Mouse (Mus musculus): ENCODE measurements around the gene Stard13.

Gene Stard13

DNA sequence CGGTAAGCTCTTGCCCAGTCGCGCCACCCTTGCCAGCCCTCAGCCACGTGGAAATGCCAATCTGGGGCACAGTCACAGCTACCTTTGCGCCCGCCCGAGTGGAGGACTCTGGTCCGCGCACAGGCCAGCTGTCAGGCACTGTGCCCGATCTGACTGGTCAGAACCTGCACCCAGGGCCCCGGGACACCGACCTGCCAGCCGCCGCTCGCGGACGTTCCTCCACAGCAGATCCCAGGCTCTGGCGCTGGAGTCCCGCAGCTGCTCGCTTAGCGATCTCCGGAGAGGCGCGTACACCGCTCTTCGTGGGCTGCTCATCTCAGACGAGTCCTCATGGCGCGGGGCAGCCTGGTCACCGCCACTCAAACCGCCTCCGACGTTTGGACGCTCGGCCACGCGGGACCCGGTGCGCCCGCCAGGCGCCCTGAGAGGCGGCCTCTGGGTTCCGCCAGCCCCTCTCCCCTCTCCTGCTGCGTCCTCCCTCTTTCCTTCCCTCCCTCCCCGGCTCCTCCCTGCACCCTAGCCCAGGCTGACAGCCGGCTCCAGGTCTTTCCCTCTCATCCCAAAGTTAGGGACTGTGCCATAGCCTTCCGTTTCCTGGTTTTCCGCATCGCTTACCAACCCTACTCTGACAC lies at the start of gene Stard13:
Gene Stard13, minus strand, starts transcription at position 437 of the 632 bp plus-strand sequence.
- peak; percentile 24 for DNase-seq (ENCODE audit: low spot score)

DNA sequence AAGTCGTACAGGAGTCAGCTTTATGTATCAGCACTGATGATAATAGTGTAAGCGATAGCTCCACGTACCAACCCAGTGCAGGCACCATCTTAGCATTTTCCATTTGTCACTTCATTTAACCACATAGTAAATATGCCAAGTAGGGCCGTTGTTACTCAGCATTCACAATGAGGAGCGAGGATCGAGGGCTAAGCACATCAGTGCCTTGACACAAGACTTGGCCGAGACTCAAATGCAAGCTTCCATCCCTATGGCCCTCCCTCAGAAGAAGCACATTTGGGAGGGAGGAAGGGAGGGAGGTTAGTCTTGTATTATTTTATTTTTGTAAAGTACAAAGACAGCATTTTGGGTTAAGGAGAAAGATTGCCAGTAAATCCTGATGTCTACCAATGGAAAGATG lies 45.9 kb upstream of the Stard13 start:
- DNase-seq (ENCODE audit: low spot score) = no peak

DNA sequence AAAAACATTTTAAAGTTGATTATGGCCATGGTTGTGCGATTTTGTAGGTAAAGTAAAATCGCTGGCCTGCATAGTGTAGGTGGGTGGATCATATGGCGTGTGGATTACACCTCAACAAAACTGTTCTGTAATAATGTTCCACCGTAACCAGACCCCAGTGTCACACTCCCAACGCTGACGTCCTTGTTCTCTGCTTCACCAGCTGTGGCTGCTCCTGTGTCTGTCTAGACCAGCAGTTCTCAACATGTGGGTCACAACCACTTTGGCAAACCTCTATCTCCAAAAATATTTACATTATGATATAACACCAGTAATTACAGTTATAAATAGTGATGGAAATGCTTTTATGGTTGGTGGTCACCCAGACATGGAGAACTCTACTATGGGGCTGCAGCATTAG lies 44.3 kb upstream of the Stard13 start:
- DNase-seq (ENCODE audit: low spot score) = no peak

DNA sequence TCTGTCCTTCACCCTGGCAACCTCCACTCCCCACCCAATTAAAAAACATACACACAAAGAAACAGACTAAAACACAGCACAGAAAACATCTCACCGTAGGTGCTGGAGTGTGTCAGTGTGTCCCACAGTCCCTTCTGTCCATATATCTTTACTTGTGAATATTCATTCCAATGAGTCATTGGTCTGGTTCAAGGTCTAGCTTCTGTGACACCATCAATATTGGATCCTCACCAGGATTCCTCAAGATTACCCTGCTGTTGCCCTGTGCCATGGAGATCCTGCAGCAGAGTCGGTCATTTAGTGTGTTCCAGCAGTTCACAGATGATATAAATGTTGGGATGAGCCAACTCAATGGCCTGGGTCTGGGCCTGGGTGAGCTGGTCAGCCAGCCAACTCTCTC lies 42.4 kb upstream of the Stard13 start:
- DNase-seq (ENCODE audit: low spot score) = no peak

DNA sequence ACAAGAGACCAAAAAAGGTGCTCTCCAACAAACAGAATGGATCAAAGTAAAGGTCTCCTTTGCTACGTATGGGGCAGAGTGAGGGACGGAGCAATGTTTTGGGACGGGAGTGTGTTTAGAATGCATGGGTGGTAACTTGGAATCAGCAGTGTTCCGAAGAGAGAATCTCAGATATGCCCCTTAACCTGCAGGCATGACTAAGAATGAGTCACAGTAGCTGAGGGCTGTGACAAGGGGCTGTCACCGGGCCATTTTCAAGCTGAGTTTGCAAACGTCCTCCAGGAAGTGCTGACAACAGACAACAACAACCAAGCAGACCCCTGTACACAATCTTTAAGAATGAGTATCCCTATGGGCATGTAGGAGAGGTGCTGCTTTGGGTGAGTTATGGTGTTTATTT lies 40.6 kb upstream of the Stard13 start:
- no peak for DNase-seq (ENCODE audit: low spot score)

DNA sequence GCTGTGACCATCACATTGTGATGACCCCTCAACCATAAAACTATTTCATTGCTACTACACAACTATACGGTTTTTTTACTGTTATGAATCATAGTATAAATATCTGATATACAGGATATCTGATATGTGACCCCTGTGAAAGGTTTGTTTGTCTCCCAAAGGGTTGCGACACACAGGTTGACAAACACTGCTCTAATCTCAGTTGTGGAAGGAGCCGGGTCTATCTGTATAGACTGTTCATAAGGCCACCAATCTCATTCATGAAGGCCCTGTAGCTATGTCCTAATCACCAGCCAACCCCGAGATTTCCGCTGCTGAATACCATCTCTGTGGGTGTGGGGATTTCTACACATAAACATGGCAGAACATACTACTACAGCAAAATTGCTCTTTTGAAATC lies 37.2 kb upstream of the Stard13 start:
- no peak for DNase-seq (ENCODE audit: low spot score)

DNA sequence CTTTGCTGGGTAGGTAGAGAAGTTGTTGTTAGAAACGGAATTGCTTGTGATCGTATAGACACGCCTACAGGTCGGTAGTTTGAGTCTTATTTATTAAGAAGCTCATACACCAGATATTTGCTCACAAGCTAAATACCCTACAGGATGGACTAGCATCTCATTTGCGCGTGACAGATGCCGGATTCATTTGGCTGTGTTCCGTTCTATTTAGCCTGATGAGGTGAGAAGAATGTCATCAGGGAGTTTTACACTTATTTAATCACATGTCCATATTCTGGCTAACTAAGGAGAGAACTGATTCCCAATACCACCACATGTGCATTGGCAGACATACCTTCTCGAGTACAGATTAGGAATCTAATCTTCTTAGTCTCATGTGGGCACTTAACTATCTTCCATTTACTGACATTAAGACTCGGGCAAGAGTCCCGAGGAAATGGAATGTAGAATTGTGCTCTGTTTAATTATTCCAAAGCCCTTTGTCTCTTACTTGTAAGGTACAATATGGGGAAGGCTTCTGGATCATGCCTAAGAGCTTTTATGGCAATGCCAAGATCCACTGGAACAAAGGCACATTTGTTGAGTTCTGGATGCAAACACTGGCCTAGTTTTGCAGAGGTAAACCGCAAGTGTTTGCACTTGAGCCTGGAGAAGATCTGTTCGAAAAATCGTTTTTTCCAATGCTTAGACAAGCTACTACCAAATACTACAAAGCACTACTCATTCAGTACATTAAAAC lies 33.4 kb upstream of the Stard13 start:
- DNase-seq (ENCODE audit: low spot score) = no peak

DNA sequence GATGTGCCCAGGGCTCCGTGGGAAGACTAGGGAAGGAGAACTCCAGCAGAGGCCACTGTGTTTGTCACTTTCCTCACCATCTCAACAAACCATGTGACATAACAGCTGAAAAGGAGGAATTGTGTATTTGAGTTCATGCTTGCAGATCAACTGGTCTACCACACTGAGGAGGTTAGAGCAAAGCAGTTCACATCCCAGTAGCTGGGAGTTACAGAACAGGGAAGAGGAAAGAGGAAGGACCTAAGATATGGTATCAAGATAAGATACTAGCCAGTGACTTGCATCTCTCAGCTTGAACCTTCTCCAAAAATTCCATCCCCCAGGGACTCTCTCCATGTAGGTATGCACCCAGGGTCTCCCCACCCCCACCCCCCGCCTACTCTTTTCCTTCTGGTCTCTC lies 27.9 kb upstream of the Stard13 start:
- DNase-seq (ENCODE audit: low spot score) = no peak

DNA sequence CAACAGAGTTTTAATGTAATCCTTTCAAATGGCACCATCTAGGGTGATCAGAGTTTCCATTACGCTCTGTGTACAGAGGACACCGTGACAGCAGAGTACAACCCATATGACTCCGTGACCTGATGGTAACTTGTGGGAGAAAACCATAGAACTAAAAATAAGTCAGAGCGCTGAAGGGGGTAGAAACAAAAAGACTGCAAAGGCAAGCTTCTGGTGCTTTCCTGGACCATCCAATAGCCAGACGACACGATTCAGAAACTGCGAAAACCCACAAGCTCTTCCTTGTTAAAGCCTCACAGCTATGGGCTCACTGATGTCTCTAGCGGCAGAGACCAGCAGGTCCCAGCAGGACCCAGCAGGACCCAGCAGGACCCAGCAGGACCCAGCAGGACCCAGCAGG lies 18.6 kb upstream of the Stard13 start:
- DNase-seq (ENCODE audit: low spot score) = no peak

DNA sequence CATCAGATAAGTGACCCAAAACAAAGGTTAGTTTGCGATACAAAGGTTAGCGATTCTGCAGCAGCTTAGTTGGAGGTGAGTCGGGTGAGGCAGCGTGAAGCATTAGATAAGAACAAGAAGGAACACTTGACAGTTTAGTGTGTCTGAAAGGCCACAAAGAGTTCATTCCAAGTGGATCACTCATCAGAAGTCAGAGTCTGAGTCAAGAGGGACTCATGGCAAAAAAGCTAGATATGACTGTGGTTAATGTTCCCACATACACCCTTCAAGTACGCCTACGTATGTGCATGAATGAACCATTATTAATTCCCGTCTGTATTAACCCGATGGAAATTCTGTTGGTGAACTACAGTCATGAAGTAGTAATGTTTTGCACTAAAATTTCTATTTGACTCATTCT lies 18.0 kb upstream of the Stard13 start:
- DNase-seq (ENCODE audit: low spot score) = no peak

DNA sequence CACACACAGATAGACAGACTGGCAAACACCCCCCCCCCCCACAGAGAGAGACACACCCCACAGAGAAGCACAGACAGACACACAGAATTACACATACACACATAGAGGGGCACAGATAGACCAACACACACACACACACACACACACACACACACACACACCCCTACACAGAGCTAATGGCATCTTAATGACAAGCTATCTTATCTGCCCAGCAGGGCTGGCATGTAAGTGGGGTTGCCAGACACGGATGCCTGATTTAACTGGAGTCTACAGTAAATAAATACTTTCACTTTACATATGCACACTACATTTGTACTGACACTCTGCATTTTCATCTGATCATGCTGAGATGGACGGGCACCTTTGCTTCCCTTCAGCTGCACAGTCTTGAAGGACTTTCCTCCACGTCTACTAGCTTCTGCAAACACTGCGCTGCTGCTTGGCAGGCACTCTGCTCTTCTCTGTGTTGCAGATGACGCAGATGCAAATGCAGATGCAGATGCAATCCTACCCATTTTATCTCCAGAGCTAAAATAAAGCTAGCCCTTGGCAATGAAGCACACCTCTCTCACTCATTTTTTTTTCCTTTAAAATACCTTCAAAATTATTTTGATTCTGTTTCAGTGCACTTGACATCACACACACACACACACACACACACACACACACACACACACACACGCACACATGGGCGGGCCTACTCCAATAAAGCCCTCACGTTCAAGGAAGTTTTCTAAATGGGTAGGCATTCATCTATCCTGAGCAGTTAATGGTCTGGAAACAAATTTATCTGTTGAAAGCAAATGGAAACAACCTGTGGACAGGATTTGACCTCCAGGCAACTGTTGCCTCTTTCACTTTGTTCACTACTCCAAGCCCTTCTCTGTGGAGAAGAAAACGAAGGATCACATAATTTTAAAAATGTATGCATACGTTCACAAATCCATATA lies 15.3 kb upstream of the Stard13 start:
- DNase-seq (ENCODE audit: low spot score) = no peak

DNA sequence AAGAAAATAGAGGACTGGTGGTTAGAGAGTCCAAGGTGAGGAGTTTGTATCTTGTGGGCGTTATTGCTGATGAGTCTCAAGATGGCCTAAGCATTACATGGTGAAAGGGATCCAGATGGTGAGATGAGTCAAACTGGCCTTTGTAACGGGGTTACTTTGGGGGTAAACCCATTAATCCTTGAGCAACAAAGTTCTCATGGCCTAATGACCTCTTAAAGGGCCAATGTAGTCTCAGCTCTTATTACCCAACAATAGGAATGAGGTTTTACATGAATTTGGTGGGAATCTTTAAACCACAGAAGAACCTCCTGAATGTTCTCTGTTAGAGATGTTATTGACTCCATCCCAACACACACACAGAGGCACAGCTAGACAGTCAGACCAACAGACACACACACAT lies 14.4 kb upstream of the Stard13 start:
- no peak for DNase-seq (ENCODE audit: low spot score)

DNA sequence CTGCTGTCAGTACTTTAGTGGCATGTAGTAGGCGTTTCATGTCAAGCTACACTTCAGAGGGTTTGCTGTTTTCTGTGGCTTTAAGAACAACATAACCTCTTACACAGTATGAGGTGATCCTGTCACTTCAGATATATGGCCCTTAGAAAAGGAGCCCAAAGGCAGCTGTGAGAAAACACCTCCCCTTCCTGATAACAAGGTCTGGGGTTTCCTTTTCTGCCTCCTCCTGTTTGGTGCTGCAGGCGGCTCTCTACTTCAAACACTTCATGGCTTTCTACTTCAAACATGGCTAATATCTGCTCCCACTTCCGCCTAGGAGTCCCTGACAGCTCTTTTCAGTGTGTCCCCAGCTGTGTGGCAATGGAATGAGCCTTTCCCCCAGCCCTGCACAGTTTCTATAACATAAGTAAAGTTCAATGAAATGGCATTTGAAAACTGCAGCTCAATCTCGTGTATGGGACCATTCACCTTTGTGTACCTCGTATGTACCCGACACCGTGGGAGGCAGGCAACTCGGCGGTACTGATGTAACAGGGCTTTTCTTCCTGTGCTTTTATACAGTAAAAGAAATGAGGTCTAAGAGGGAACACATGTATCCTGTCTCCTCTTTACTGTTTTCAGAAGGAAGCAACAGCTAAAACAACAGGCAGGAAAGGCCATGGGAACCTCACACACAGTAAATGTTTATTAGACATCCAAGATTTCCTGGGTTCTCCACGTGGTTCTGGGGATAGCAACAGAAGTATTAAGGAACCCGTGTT lies 13.7 kb upstream of the Stard13 start:
- DNase-seq (ENCODE audit: low spot score) = no peak

DNA sequence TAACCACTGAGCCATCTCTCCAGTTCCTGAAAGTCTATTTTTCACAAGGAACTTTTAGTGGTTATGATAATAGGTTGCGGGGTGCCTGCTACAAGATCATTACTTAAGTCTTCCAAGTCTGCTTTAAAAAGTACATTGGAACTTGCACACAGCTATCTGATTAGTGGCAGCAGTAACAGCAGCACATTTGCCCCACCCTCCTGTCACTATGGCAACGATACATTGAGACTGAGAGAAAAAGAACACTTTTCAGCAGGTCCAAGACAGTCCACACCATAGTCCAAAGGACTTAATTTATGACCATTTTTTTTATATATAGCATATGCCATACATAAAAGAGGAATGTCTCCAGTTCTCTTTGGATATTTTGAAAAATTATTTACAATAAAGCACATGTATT lies 12.7 kb upstream of the Stard13 start:
- no peak for DNase-seq (ENCODE audit: low spot score)

DNA sequence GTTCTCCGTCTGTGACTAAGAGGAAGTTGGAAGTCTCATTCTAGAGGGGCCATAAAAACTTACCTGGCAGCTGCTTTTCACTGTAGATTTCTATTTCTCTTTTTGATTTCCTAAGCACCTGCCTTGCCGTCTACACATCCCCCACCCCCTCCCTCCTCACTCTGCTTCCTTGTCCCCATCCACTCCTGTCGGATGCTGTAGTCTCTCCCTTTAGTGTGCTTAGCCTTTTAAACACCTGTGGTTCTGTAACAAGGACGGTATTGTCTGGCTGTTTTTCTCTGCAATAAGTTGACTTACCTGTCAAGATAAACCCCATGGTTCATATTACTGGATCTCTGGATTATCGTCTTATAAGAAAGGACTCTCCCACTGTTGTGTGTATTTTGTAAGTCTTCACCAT lies 11.9 kb upstream of the Stard13 start:
- no peak for DNase-seq (ENCODE audit: low spot score)

DNA sequence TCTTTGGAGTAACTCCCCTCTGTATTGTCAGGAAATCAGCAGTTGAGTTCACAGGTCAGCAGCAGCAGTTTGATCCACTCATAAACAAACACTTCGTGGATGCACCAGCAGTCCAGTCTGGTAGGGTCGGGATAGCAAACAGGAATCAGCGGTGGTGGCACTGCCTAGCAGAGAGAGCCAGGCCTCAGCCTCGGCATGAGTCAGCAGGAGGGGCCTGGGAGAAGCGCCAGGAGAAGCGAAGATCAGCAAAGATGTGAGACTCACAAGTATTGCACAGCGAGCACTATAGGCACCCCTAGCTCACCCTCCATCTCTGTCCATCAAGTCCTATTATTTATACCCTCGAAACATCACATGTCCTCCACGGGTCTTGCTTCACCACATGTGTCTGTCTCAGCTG lies 5.1 kb upstream of the Stard13 start:
- DNase-seq (ENCODE audit: low spot score) = no peak

DNA sequence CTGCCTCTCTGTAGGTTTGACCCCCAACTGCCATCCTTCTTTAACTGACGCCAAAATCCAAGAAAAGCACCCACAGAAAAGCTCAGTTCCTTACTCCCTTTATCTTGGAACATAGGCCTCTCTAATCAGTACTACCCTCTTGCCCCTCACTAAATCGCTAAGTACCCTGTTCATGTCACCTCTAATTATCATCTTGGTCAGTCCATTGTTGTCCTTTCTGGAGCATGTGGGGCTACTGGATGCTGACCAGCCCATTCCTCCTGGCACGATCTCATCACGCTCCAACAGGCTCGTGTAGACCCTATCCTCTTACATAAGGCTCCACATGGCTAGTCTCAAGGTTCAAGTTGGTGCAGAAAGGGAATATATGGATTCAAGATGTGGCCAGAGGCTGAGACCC lies 2.8 kb upstream of the Stard13 start:
- no peak for DNase-seq (ENCODE audit: low spot score)

DNA sequence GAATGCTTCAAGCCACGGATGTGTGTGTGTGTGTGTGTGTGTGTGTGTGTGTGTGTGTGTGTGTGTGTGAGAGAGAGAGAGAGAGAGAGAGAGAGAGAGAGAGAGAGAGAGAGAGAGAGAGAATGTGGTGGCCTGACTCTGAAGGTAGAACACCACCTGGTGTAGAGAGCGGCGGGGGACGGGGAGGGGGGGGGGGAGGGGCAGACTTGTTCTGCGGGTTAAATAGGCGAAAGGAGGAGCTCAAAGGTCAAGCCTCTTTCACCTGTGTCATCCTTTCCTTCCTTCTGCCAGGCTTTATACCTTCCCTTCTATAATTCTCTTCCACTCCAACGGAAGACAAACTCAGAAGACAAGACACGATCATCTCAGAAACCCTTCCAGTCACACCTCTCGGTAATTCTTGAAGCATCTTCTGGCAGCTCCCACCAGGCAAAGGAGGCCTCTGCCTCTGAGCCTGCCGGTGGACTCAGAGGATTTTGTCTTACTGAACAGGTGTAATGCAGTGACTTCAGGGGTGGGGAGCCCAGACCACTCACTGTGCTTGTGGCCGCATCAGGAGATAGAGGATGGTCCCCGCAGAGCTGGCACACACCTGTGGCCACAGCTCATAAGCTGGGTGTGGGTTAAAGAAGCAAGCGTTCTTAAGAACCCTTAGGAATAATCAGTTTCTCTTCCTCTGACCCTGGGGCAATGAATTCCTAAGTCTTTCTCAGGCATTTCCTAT lies 898 bp downstream of the Stard13 start:
- no peak for DNase-seq (ENCODE audit: low spot score)

DNA sequence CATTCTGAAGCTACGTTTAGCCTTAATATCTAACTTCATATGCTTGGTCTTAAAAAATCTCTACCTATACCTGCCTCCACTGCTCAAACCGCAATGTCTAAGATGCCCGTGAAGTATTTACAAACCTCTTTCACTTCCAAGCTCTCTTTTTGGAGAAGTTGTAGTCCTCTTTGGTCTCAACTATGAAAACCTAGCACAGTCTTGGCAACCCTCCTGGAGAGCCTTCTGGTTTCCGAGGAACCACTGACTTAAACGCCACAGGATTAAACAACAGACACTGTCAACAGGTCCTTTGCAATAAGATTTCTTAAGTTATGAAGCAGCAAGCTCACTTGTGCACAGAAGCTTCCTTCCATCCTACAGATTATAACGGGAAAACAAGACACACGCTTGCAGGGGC lies 1.8 kb downstream of the Stard13 start:
- DNase-seq (ENCODE audit: low spot score) = no peak

DNA sequence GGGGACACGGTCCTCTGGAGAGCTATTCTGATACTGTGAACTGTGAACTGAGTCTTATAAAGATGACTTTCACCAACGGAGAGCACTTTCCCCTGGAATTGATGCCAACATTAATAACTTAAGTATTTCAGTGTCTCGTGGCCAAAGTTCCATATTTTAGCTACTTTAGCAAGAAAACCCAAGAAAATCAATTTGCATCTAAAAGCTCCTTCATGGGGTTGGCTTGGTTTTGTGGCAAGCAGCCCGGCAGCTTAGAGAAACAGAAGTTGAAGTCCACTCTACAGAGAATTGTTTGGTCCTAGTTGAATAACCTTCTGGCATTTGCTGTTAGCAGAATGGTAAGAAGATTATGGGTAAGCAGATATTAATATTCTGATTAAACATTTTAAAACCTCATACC lies 2.2 kb downstream of the Stard13 start:
- DNase-seq (ENCODE audit: low spot score) = no peak

DNA sequence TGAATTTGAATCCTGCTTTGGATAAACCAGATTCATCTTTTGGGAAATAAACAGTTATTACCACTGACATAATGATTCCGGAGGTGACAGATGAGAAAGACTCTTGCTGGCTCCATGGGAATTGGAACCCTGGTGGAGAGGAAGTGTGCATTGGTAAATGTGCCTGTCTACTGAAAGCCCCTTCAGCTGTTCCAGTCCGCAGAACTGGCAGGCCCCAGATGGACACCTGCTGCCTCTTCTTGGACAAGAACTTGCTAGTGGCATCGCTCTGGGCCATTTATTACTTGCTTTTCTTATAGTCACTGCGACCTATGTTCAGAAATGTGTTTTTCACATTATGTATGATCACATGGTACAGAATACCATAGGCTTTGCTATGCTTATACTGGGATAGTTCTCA lies 3.2 kb downstream of the Stard13 start:
- no peak for DNase-seq (ENCODE audit: low spot score)

Measured in ovary, postnatal 10 days (tissue).